Mouse (Mus musculus) heart, adult 2 months (tissue): ENCODE data around the gene Apof. TPM values are rescaled to one million over a fixed set of nuclear protein-coding genes. Genes with fewer than 3 reads are reported as not detected.
"Not testable (repeated sequence)": the region's sequence is repeated elsewhere in the genome, so short reads cannot be mapped to it uniquely, and the experiment has no call there.

Source experiments
- DNase-seq, 2 experiments: peaks; one replicate each; pipeline ENCODE4 v3.0.0; 2021
- H3K27ac ChIP-seq: fragments of 200-600 bp; 2 replicates; pipeline ENCODE4 v1.8.1; 2022
- H3K27me3 ChIP-seq: fragments of 200-500 bp; 2 replicates; pipeline ENCODE4 v1.6.1; 2012; ENCODE audit warnings: mild to moderate bottlenecking, low read length, inconsistent platforms, mixed read lengths; ENCODE audit not compliant: control insufficient read depth, insufficient read depth
- H3K36me3 ChIP-seq: fragments of 200-500 bp; 2 replicates; pipeline ENCODE4 v1.6.1; 2012; ENCODE audit warnings: low read length, inconsistent platforms; ENCODE audit not compliant: control insufficient read depth, insufficient read depth
- H3K4me1 ChIP-seq: fragments of 200-500 bp; 2 replicates; pipeline ENCODE4 v1.6.1; 2011; ENCODE audit warnings: low read length; ENCODE audit not compliant: control insufficient read depth, insufficient read depth
- H3K4me3 ChIP-seq: fragments of 200-600 bp; 2 replicates; pipeline ENCODE4 v1.8.1; 2022
- H3K79me2 ChIP-seq: fragments of 200-500 bp; replicated peaks from 2 replicates; pipeline ENCODE4 v1.6.1; 2012; ENCODE audit warnings: mild to moderate bottlenecking, inconsistent platforms, low read length, moderate library complexity, mixed read lengths; ENCODE audit not compliant: control insufficient read depth, insufficient read depth
- H3K9ac ChIP-seq: fragments of 200-500 bp; 2 replicates; pipeline ENCODE4 v1.6.1; 2012; ENCODE audit warnings: low read depth, mild to moderate bottlenecking, control low read depth, inconsistent platforms, low read length, mixed read lengths
- CTCF ChIP-seq: fragments of 200-600 bp; IDR thresholded peaks from 2 replicates; pipeline ENCODE4 v1.8.1; 2022; ENCODE audit warnings: antibody characterized with exemption, mild to moderate bottlenecking, moderate library complexity
- EP300 ChIP-seq: fragments of 200-500 bp; IDR thresholded peaks from 2 replicates; pipeline ENCODE4 v1.6.1; 2011; ENCODE audit warnings: low read depth, low read length, control low read depth; ENCODE audit not compliant: insufficient read depth
- POLR2A ChIP-seq: fragments of 200-500 bp; IDR thresholded peaks from 2 replicates; pipeline ENCODE4 v1.6.1; 2011; ENCODE audit warnings: mild to moderate bottlenecking, low read depth, low read length, control low read depth; ENCODE audit not compliant: insufficient read depth
- WGBS: fragments of 180-500 bp; shearing (Covaris S2); methylation state at CpG from one replicate; pipeline ENCODE4 v1.1.7; 2018; 5-methylcytosine and 5-hydroxymethylcytosine counted together
- intact Hi-C: fragments of 180-260 bp; cut with DNase I; formaldehyde crosslinking; loops from one replicate; pipeline ENCODE4 v1.15.1; 2025
- polyA plus RNA-seq: library from polyadenylated mRNA; depleted of rRNA; stranded (reverse); fragments of >200 nt; gene quantifications from 2 replicates; pipeline ENCODE4 v1.2.3, GENCODE M21; 2012
- total RNA-seq, 2 experiments: library from RNA; stranded (reverse); gene quantifications; 2 replicates each; pipeline ENCODE4 v1.2.3; 2021

The Apof gene
- total and polyA plus RNA-seq, 3 experiments, result not detected

DNA sequence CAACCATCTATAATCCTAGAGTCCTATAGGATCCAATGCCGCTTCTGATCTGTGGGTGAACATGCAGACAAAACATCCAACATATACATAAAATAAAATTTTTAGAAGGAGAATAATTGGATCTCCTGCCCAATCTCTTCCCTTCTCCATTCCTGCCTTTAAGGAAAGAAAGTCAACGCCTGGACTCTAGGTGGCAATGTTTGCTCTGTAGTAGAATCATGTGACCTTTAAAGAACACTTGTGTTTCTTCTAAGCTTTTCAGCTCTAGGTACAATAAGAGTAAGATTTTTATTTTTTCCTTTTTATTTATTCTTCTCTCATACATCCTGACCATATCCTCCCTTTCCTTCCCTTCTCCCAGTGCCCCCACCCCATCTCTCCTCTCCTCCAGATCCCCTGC lies 3.4 kb downstream of the Apof start:
- intact Hi-C loops, result no loop called here

DNA sequence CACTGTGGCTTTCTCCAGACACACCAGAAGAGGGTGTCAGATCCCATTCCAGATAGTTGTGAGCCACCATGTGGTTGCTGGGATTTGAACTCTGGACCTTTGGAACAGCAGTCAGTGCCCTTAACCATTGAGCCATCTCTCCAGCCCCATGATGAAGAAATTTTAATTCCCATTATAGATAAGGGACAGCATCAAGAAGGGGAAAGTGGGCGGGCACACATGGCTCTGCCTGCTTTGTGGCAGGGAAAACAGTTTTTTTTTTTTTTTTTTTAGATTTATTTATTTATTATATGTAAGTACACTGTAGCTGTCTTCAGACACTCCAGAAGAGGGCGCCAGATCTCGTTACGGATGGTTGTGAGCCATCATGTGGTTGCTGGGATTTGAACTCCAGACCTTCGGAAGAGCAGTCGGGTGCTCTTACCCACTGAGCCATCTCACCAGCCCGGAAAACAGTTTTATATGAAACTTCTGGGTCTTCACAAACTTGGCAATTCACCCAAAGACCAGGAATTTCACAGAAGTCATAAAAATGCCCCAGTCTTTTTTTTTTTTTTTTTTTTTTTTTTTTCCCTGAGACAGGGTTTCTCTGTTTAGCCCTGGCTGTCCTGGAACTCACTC lies 4.5 kb downstream of the Apof start:
- TF ChIP-seq CTCF, result peak; percentile 40
- DNase-seq, H3K79me2 ChIP-seq, intact Hi-C loops, H3K9ac ChIP-seq, H3K27ac ChIP-seq, H3K4me3 ChIP-seq, H3K4me1 ChIP-seq, H3K27me3 ChIP-seq, H3K36me3 ChIP-seq: not testable (repeated sequence)
- 93% methylated on average over 7 of the region's 7 CpGs for WGBS

More for the DNA sequence above, 3.4 kb downstream of the Apof start:
- Histone ChIP-seq H3K9ac (no peak overlapping the region), H3K4me1 (peaks cover 5% of the 10 kb centered on the region), H3K27me3 (no peaks in the 10 kb centered on the region), H3K36me3 (peaks cover 5% of the 10 kb centered on the region; the same call in 1 of the 2 replicates), H3K79me2 (no peaks in the 10 kb centered on the region; the same call in 1 of the 2 replicates), H3K27ac (no peak overlapping the region), H3K4me3 (no peak overlapping the region)
- TF ChIP-seq CTCF, result peak; percentile 57
- no peak for TF ChIP-seq EP300
- TF ChIP-seq POLR2A, result no peak
- WGBS, result 55% methylated on average over 2 of the region's 2 CpGs
- no peak for DNase-seq

- WGBS, result 83% methylated on average over 1 of the region's 1 CpGs
These were observed 6.9 kb downstream of the Apof start for GRCm38 (mm10) chr10:128275374-128275773.

GRCm38 (mm10) chr10:128278158-128278557 lies 9.7 kb downstream of the Apof start:
- H3K36me3 ChIP-seq, result no peaks in the 10 kb centered on the region
- no peak overlapping the region for H3K27ac ChIP-seq
- no peak overlapping the region for H3K4me3 ChIP-seq
- H3K79me2 ChIP-seq, result no peaks in the 10 kb centered on the region
- 71% methylated on average over 6 of the region's 6 CpGs for WGBS
- TF ChIP-seq POLR2A, result no peak
- TF ChIP-seq CTCF, result no peak
- TF ChIP-seq EP300, result no peak
- intact Hi-C loops, result no loop called here
- no peaks in the 10 kb centered on the region for H3K4me1 ChIP-seq
- DNase-seq, result no peak
- no peak overlapping the region for H3K9ac ChIP-seq
- H3K27me3 ChIP-seq, result no peaks in the 10 kb centered on the region

More at GRCm38 (mm10) chr10:128275374-128275773, 6.9 kb downstream of the Apof start:
- DNase-seq, H3K9ac ChIP-seq, H3K79me2 ChIP-seq, H3K27ac ChIP-seq, H3K4me3 ChIP-seq, H3K27me3 ChIP-seq, H3K4me1 ChIP-seq, H3K36me3 ChIP-seq, intact Hi-C loops: not testable (repeated sequence)

GRCm38 (mm10) chr10:128280943-128281342 lies 12.5 kb downstream of the Apof start:
- WGBS, result 88% methylated on average over 6 of the region's 6 CpGs
- Histone ChIP-seq H3K4me3 (no peak overlapping the region), H3K4me1 (no peaks in the 10 kb centered on the region), H3K36me3 (no peaks in the 10 kb centered on the region), H3K27ac (no peak overlapping the region), H3K79me2 (no peaks in the 10 kb centered on the region), H3K27me3 (no peaks in the 10 kb centered on the region), H3K9ac (no peak overlapping the region)
- no peak for TF ChIP-seq CTCF
- no peak for TF ChIP-seq POLR2A
- no peak for TF ChIP-seq EP300
- DNase-seq, result no peak
- intact Hi-C loops, result loop anchor here (10.0 kb wide), 1 partner anchor 146 kb away; no protein-coding TSS in a partner anchor

GRCm38 (mm10) chr10:128281682-128282081 lies 13.2 kb downstream of the Apof start:
- intact Hi-C loops, result loop anchor here (10.0 kb wide), 1 partner anchor 147 kb away; no protein-coding TSS in a partner anchor
- no peak for TF ChIP-seq CTCF
- TF ChIP-seq EP300, result no peak
- Histone ChIP-seq H3K27ac (no peak overlapping the region), H3K27me3 (no peaks in the 10 kb centered on the region), H3K4me3 (no peak overlapping the region), H3K4me1 (no peaks in the 10 kb centered on the region), H3K9ac (no peak overlapping the region), H3K36me3 (no peaks in the 10 kb centered on the region), H3K79me2 (no peaks in the 10 kb centered on the region)
- WGBS, result 93% methylated on average over 14 of the region's 14 CpGs
- DNase-seq, result no peak
